Mouse (Mus musculus) CD4-positive, CD25-positive, alpha-beta regulatory T cell, adult 2 months (primary cell): ENCODE measurements around the gene Igfbp3.

Source experiments
- DNase-seq: peaks from one replicate; pipeline ENCODE4 v3.0.0-alpha.2; 2012; ENCODE audit warnings: low read depth, low spot score

Gene Igfbp3

GRCm38 (mm10) chr11:7212126-7212798 is 1.5 kb downstream of the Igfbp3 start:
- no peak for DNase-seq

- DNase-seq: no peak
Measured at GRCm38 (mm10) chr11:7211211-7211610, 2.5 kb downstream of the Igfbp3 start.

GRCm38 (mm10) chr11:7210343-7210742 is 3.4 kb downstream of the Igfbp3 start:
- DNase-seq: peak; percentile 40

GRCm38 (mm10) chr11:7203846-7204245 is 9.9 kb downstream of the Igfbp3 start:
- no peak for DNase-seq

GRCm38 (mm10) chr11:7202206-7202605 is 11.5 kb downstream of the Igfbp3 start:
- no peak for DNase-seq

GRCm38 (mm10) chr11:7200393-7200783 is 13.3 kb downstream of the Igfbp3 start:
- no peak for DNase-seq

GRCm38 (mm10) chr11:7199736-7200392 is 13.9 kb downstream of the Igfbp3 start:
- DNase-seq: peak; percentile 56

GRCm38 (mm10) chr11:7198481-7199256 is 15.1 kb downstream of the Igfbp3 start:
- DNase-seq: no peak

GRCm38 (mm10) chr11:7198006-7198405 is 15.7 kb downstream of the Igfbp3 start:
- no peak for DNase-seq

- no peak for DNase-seq
Measured at GRCm38 (mm10) chr11:7197491-7197941, 16.2 kb downstream of the Igfbp3 start, which contains the start of gene Igfbp1. TSS of gene Igfbp1 (plus strand) at chr11:7197782.

GRCm38 (mm10) chr11:7195312-7195685 is 18.4 kb downstream of the Igfbp3 start:
- DNase-seq: no peak

- DNase-seq: no peak
Measured at GRCm38 (mm10) chr11:7194432-7195311, 19.1 kb downstream of the Igfbp3 start.

GRCm38 (mm10) chr11:7193134-7193533 is 20.6 kb downstream of the Igfbp3 start:
- DNase-seq: no peak

GRCm38 (mm10) chr11:7192710-7193109 is 21.0 kb downstream of the Igfbp3 start:
- no peak for DNase-seq

GRCm38 (mm10) chr11:7188469-7188868 is 25.3 kb downstream of the Igfbp3 start, which contains the start of gene Gm11985:
TSS of gene Gm11985 (minus strand) at chr11:7188569.
- no peak for DNase-seq

- no peak for DNase-seq
Measured at GRCm38 (mm10) chr11:7187472-7187871, 26.3 kb downstream of the Igfbp3 start.

- no peak for DNase-seq
Measured at GRCm38 (mm10) chr11:7184420-7184819, 29.3 kb downstream of the Igfbp3 start.

- no peak for DNase-seq
Measured at GRCm38 (mm10) chr11:7182409-7183042, 31.2 kb downstream of the Igfbp3 start.

GRCm38 (mm10) chr11:7179276-7179675 is 34.4 kb downstream of the Igfbp3 start:
- DNase-seq: no peak

- no peak for DNase-seq
Measured at GRCm38 (mm10) chr11:7178724-7179123, 35.0 kb downstream of the Igfbp3 start.

GRCm38 (mm10) chr11:7173664-7174063 is 40.1 kb downstream of the Igfbp3 start:
- DNase-seq: no peak
